Comparison of ENCODE assay signal across 8 mouse cellular contexts in genomic region chr5:33495900-33496529, GRCm38 (mm10).
DNase-seq lines count a peak whose midpoint lies in the region; ATAC-seq and TF ChIP-seq lines count a peak whose summit lies in the region.

No protein-coding gene starts in this region.

- no peak overlapping the region for H3K27ac ChIP-seq in forebrain, postnatal 0 days (ENCODE audit: low read depth, low read length)
- H3K27ac ChIP-seq in hindbrain, embryonic 10.5 days = no peak overlapping the region

- H3K4me2 ChIP-seq in forebrain, postnatal 0 days (ENCODE audit: low read depth) = no peak overlapping the region

- 21% methylated on average over 6 of the region's 6 CpGs for WGBS in forebrain, postnatal 0 days
- WGBS in hindbrain, embryonic 10.5 days = 20% methylated on average over 6 of the region's 6 CpGs

- no peaks in the 10 kb centered on the region for H3K4me1 ChIP-seq in forebrain, postnatal 0 days (ENCODE audit: insufficient read depth)
- H3K4me1 ChIP-seq in hindbrain, embryonic 10.5 days (replicated peaks) = peaks cover 20% of the 10 kb centered on the region

- H3K9me3 ChIP-seq in forebrain, postnatal 0 days (ENCODE audit: low read length) = no peaks in the 10 kb centered on the region
- H3K9me3 ChIP-seq in hindbrain, embryonic 10.5 days = no peaks in the 10 kb centered on the region

- H3K27me3 ChIP-seq in forebrain, postnatal 0 days (ENCODE audit: insufficient read depth, low read length) = peaks cover 3% of the 10 kb centered on the region; the same call in 1 of the 2 replicates
- peaks cover 43% of the 10 kb centered on the region for H3K27me3 ChIP-seq in hindbrain, embryonic 10.5 days (ENCODE audit: insufficient read depth, poor library complexity, severe bottlenecking)

- no peak overlapping the region for H3K9ac ChIP-seq in forebrain, postnatal 0 days

- peak; percentile 87 for ATAC-seq in forebrain, postnatal 0 days

- H3K4me3 ChIP-seq in forebrain, postnatal 0 days (ENCODE audit: low read depth, low read length) = no peak overlapping the region
- H3K4me3 ChIP-seq in hindbrain, embryonic 10.5 days = no peak overlapping the region

- peak; percentile 93 for TF ChIP-seq CTCF in forebrain, postnatal 0 days (IDR thresholded peaks at IDR 0.05; ENCODE audit: low read depth)

- DNase-seq in MN1 (ENCODE audit: low spot score) = peak; percentile 91
- DNase-seq in cerebellum, adult 18-20 months = peak; percentile 73 to 79
- DNase-seq in forebrain, postnatal 0 days = peak; percentile 84
- DNase-seq in hindbrain, embryonic 10.5 days (ENCODE audit: low spot score) = peak; percentile 87
- DNase-seq in layer of hippocampus, postnatal 14 days (ENCODE audit: low spot score in 2 of 2) = peak; percentile 70 to 77
- DNase-seq in lung, postnatal 25 days (ENCODE audit: low spot score) = peak; percentile 41
- peak; percentile 82 to 84 for DNase-seq in right cerebral cortex, adult 2 months (ENCODE audit: low spot score in 2 of 2)
- peak; percentile 26 for DNase-seq in urinary bladder, postnatal 10 days (ENCODE audit: low spot score)

- H3K36me3 ChIP-seq in forebrain, postnatal 0 days (ENCODE audit: insufficient read depth) = no peaks in the 10 kb centered on the region
- no peaks in the 10 kb centered on the region for H3K36me3 ChIP-seq in hindbrain, embryonic 10.5 days

Comparison
In these comparisons a context has a peak if more than half of its experiments do, and no peak if none do; other contexts are left out.
1. DNase-seq: peak in every context shown above with its lines; median percentile 91 in MN1; 87 in hindbrain, embryonic 10.5 days; 84 in forebrain, postnatal 0 days; 83 in right cerebral cortex, adult 2 months; 76 in cerebellum, adult 18-20 months; 74 in layer of hippocampus, postnatal 14 days; 41 in lung, postnatal 25 days; 26 in urinary bladder, postnatal 10 days.